Mouse (Mus musculus) adrenal gland, postnatal 10 days (tissue): ENCODE data around the gene Cks2. TPM values are rescaled to one million over a fixed set of nuclear protein-coding genes. Genes with fewer than 3 reads are reported as not detected.
"Not testable (repeated sequence)": the region's sequence is repeated elsewhere in the genome, so short reads cannot be mapped to it uniquely, and the experiment has no call there.

Source experiments
- DNase-seq: peaks from one replicate; pipeline ENCODE4 v3.0.0; 2021; ENCODE audit warnings: mixed read lengths
- total RNA-seq, 2 experiments: library from RNA; stranded (reverse); gene quantifications; 2 replicates each; pipeline ENCODE4 v1.2.3; 2021

Cks2 gene
- total RNA-seq, 2 experiments from 2014 or later, result 35.6 to 40.6 TPM

DNA sequence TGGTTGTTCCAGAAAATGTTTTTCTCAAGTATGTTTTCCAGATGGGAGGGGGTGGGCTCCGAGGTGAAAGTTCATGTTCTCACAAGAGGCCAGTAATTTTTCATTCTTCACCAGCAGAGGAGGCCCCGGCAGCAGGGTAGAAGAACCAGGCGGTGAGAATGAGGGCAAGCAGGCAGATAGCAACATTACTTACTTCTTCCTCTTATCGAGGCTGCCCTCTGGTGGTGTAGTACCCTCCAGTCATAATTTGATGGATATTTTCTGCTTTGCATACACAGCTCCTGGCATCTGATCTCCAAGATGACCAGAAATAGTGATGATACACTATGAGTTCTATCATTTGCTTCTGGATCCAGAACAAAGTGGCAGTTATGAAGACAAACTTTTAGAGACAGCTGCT is 6.1 kb upstream of the Cks2 start:
- no peak for DNase-seq

DNA sequence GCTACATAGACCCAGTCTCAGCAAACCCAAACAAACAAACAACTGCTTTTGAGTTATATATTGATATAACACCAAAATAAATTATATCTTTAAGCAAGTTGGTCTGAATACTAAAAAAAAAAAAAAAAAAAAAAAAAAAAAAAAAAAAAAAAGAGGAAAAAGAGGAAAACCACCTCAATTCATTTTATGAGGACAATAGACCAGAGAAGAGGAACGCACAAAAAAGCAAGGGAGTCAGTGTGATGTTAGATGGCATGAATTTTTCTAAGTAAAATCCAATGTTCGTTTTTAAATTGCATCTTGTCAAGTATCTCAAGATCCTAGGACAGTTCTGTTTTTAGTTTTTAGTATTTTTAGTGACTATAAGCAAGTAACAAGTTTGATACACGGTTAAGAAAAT is 3.6 kb upstream of the Cks2 start:
- DNase-seq, result no peak

DNA sequence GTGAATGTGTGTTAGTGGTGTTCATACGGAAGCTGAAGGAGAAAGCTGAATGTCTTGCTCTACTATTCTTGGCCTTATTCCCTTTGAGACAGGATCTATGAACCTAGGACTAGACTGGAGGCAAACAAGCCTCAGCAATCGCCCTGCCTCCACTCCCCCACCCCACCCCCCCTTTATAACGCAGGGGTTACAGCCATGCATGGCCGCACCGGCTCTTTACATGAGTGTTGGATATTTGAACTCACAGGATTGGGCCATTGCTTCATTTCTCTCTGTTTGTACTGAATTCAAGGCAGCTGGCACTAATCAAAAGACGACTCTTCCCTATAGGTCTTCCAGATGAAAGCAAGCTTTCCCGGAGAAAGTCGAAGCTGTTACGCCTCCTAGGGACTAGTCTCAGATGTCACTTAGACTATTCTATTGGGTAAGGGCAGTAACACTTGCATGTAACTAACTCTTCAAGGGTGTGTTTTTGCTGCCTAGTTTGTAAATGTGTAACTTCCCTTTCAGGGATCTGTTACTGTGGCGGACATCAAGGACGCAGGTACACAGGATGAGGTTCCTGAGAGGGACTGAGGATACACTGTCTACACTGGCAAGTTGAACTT is 2.8 kb upstream of the Cks2 start:
- DNase-seq, result no peak

DNA sequence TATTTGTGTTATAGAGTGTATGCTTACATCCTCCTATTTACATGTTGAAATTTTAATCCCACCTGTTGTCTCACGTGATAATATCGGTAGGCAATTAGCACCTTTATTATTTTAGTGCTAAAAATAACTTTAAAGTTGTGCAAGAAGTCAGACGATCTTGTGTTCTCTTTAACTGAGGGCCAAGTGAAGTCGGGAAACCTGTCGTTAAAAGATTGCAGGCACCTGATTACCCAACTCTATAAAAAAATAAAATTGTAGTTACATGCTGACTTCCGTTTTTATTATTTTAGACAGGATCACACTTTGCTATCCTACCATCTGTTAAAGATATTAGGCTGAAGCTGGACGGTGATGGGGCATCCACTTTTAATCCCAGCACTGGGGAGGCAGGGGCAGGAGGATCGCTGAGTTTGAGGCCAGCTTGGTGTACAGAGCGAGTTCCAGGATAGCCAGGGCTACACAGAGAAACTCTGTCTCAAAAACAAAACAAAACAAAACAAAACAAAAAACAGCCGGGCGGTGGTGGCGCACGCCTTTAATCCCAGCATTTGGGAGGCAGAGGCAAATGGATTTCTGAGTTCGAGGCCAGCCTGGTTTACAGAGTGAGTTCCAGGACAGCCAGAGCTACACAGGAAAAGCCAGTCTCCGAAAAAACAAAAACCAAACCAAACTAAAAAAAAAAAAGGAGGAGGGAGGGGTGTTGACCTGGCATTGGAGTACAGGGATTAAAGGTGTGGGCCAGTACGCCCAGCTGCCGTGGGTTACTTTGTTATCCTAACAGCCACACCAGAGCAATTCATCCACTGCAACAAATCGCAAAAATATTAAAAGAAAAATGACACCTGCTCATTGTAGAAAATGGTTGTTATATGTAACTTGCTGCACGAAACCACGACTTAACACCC is 856 bp upstream of the Cks2 start:
- no peak for DNase-seq

DNA sequence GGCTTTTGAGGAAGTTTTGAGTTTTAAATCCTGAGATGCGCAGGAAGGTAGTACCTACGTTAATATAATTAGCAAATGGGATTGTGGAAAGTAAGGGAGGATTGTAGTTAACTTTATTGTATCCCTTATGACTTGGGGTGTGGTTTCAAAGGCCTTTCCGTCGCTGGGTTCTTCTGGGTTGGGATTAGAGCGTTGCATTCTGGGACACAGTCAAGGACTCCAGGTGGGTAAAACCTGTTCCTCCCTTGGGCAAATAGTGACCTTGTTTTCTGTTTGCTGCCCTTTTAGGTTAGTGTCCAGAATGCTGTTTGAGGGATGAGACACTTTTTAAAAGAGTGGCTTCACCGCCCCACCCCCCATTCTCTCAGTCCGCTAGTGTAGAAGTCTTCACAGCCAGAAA is 840 bp downstream of the Cks2 start:
- DNase-seq, result peak; percentile 32

DNA sequence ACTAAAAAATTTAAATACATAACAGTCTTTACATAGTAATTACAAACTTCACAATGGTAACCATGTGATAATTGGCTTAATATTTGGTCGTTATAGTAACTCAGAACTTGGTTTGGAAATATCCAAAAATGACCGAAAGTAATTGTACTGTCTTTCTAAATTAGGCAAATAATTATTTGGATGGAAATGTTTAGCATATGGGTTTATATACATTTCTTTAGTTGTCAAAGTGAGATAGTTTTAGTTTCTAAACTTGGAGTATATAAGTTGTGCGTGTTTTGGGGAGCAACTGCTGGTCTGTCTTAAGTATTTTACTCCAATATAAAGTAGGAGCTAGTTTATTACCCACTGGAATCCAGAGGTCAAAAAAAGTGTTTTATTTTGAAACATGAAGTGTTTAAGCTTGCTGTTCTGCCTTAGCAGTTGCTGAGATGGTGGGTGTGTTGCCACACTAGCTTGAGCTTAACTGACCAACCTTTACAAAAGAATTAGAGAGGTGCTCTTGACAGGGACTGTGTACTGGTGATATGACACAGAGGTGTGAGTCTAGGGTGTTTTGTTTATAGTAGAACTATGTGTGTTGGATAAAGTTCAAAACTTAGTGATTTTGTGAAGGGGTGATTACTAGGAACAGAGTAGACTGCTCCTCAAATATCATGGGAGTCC is 1.5 kb downstream of the Cks2 start:
- no peak for DNase-seq

DNA sequence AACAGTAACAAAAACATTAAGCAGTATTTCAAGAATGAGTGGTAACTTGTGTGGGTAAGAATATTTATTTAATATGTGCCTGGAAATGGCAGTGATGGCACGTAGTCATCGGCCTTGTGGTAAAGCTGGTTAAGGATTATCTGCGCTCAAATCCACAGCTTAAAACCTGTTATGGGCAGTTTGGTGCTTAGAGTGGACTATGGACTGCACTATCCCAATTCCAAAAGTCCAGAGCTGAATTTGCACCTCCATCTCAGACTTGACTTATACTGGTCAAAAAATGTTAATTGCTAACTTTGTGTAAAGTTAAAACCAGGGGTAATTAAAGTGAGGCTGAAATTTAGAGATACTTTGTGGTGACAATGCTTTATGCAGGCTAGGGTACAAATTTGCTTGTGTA is 2.7 kb downstream of the Cks2 start:
- no peak for DNase-seq

DNA sequence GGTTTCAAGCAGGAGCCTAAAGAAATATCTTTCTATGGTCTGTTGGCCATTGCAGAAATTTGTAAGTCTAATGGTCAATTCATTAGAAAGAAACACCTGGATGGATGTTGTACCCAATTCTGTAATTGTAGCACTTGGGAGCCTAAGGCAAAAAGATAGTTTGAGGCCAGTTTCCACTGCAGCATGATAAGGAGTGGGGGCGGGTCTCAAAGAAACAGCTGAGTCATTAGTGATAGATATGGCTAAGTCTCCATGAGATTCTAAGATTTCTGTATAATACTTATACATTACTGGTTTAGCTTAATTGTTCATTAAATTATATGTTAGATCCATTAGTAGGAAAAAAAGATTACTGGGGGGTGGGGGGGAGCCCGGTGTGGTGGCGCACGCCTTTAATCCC is 3.2 kb downstream of the Cks2 start:
- DNase-seq, result no peak

DNA sequence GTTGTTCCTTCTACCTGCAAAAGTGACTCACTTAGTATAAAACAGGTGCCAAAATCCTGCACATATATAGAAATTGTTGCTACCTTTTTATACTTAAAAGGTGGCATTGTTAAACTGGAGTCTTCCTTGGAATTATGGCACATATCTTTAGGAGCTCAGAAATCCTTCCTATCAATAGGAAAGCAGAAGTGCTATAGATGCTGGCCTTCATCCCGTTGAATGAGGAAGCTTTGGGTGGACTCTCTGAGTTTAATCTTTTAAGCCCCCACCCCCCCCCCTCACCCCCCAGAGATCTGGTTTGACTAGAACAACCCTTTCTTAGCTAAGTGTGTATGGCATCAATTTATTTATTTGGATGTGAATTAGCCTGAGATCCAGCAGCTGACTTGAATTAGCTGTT is 4.7 kb downstream of the Cks2 start:
- no peak for DNase-seq

DNA sequence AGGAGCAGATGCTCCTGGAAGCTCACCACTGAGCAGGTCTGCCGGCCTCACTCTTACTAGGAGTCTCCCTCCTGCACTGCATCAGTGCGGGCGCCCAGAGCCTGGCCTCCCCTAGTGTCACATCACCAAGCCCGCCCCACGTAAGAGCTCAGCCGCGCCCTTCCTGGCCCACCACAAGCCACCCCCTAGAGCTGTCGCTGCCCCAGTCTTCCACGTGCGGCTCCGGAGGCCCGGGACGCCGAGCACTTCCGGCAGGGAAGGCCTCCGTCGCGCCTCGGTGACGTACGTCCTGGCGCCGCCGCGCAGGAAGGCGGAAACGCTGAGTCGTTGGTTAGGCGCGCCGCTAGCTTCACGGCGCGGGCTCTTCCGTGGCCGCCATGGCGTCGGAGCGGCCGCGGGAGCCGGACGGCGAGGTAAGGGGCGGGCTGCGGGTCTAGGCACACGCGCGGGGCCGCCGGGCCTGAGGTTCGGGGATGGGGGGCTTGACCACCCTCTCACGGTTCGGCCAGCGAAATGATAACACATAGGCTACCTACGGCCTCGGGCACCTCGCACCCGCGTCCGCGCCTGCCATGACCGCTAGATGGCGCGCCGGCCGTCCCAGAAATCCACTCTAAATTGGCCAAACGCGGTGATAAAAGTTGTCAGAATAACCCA is 6.5 kb downstream of the Cks2 start, which contains the start of gene Secisbp2:
Gene Secisbp2 (plus strand): TSS at position 290 of the 657 bp plus-strand sequence.
- DNase-seq, result peak; percentile 97

DNA sequence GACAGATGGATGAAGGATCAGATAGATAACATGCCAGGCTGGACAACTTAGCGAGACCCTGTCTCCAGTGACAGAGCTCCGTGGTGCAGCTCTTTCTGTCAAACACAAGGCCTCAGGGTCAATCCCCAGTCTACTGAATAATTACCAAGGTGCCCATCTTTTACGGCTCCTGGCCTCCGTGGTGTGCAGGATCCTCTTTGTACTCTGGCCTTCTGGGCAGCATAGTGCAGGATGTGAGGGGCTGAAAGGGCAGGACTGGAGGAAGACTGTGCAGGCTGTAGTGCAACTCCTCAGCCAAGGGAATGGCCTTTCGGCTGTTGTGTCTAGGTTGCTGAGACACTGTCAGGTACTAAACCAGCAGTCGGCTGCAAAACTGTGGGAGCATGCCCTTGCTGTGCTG is 8.1 kb downstream of the Cks2 start:
- no peak for DNase-seq

DNA sequence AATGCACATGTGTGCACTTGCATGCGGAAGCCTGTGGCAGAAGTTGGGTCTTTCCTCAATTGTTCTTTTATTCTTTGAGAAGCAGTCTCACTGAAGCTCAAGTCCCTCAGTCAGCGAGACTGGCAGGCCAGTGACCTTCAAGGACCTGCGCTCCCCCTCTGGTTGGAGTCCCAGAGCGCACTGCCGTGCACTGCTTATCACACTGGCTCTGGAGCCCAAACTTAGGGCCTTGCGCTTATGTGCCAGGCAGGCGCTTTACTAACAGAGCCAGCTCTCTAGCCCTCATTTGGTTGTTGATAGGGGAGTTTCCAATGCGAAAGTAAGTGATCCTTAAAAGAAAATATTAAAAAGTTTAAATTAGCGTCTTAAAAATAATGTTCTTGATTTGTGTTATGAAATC is 8.9 kb downstream of the Cks2 start:
- no peak for DNase-seq

DNA sequence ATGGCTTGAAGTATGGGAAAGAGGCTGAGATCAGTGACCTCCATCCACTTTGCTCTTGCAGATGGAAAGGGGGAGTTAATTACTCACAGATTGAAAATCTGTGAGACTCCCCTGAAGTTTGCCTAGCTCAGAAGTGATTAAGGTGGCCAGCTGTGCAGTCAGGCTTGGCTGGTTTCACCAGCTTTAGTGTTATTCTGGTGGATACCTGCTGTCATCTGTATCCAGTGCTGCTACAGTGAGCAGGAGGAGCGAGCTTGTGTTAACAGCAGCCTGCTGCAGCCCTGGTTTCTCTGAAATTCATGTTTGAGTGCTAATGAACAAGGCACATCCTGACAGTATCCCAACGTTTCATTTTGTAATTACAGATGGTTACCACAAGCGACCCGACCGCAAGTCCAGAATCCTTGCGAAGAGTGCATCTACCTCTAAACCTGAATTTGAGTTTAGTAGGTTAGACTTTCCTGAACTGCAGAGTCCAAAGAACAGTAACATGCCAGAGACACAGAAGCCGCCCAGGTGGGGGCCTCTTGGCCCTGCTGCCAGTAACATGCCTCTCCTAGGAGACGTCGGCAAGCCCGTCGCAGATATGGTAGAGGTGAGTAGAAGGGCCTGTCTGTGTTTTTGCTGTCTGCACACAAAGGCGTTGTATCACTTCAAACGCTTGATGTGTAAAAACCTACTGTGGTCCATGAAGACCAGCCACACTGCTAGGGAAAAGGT is 11.6 kb downstream of the Cks2 start:
- DNase-seq, result no peak

DNA sequence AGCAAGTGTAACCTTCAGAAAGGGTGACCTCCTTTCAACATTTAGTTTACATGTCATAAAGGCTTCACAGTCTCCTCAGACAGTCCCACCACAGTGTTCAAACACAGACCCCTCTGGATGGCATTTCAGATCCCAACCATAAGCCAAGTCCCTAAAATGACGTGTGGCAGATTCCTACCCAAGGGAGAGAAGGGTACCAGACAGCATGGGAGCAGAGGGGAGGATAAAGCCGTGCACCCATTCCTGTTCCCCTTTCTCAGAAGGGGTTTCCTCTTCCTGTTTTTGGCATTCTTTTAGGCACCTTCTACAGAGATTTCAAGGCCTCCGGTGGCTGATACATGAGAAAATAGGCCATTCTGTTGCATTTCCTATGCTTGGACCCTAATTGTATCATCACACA is 13.1 kb downstream of the Cks2 start:
- no peak for DNase-seq

DNA sequence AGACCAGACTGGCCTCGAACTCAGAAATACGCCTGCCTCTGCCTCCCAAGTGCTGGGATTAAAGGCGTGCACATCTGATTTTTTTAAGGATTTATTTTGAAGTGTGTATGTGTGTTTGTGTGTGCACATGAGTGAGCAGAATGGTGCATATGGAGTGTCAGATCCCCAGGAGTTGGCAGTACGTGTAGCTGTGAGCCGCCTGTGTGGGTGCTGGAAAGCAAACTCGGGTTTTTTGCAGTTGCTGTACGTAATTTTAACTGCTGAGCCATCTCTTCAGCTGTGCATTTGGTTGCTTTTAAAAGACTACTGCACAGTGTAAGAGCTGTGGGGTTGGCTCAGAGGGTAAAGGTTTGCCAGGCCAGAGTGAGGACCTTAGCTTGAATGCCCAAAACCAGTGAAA is 14.5 kb downstream of the Cks2 start:
- no peak for DNase-seq

DNA sequence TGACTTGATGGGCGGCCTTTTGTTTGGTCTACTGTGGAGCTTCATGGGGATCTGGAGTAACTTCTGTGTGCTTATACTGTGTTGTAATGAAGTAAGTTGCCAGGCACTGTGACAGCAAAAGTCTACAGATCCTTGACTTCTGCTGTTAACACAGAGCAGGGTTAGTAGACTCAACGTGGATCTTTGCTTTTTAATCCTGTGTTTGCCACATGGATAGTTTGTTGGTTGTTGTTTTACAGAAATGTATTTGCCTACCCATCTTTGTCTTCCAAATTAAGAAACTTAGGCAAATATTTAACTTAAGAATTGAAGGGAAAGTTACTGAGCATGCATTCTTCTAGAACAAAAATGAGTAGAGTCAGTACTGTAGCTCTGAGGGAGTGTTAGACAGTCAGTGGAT is 18.5 kb downstream of the Cks2 start:
- DNase-seq, result no peak

DNA sequence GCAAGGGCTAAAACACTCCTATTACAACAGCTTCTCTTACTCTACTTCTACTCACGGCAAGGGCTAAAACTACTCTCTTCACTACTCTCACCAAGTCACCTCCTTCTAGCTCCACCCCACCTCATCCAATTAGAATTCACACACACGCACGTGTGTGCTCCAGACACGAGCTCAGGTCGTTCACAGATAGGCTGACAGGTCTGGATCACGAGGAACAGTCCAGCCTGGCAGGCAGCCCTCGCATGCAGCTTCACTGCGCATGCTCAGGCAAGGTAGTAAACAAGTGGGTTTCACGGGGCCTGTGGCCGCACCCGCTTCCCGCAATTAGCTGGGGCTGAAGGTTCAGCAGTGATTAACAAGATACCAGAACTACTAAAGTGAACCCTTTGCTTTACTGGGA is 23.2 kb downstream of the Cks2 start:
- DNase-seq, result not testable (repeated sequence)

DNA sequence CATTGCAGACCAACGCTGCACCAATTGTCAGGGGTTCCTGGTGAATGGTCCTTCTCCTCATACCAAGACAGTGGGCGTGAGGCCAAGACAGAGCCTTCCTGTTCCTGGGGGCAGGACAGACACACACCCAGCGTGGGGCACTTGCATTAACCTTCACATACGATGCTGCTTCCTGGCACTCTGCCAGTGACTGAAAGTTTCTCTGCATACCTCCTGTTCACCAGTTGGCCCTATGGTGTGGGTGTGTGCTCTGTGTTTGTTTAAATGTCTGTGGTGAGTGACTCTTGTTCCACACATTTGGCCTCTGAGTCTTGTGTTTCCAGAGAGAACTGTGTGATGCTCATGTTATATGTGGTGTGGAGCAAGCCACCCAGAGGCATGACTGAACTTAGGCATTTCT is 31.6 kb downstream of the Cks2 start:
- DNase-seq, result no peak

DNA sequence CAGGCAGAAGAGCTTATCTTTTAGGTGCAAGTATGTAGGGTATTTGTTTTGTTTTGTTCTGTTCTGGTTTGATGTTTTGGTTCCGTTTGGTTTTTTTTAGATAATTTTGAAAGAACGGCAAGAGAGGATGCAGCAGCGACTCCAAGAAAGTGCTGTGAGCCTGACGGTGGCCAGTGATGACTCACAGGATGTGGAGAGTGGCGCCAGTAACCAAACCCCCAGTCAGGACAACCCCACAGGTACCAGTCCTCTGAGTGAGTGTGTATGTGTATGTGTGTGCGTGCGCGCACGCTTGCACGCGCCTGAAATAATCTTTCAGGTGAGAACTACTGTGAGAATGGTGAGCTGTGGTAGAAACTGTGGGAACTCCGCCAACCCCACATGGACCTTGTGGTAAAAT is 32.0 kb downstream of the Cks2 start:
- DNase-seq, result no peak

DNA sequence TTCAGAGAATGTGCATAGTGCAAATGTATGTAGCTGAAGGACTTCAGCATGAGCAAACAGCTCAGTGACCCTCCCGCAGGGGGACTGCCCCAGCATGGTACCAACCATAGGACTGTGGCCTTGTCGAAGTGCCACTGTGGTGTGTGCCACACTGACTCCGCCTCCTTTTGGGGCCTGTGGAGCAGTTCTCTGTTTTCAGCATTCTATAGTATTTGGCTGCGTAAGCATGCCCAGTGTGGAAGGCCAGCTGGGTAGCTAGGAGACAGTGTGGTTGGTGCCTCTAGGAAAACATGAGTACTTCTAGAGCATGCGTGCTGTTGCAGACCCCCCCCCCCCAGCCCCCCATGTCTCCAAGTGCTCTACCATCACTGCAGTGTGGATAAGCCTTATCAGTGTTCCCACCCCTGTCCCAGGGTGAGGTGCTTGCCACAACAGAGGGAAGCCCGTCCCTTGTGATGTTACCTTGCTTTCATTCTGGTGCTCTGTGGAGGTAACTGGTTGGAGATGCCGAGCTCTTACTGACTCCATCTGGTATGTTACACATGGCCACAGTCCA is 32.7 kb downstream of the Cks2 start:
- no peak for DNase-seq

DNA sequence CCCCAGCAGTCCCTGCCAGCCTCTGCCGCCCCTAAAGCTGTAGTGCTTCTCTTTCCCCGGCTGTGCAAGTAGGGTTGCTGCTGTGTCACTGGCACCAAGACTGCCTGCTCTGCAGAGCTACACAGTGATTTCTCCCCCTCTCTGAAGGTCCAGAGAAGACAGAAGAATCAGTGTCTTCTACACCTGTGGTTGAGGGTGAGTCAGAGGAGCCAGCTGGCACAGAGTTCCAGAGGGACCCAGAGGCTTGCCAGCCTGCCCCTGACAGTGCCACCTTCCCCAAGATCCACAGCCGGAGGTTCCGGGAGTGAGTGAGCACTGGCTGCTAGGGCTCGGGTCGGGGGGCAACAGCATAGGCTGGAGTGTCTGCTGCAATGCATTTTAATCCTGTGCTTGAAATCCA is 33.7 kb downstream of the Cks2 start:
- no peak for DNase-seq

DNA sequence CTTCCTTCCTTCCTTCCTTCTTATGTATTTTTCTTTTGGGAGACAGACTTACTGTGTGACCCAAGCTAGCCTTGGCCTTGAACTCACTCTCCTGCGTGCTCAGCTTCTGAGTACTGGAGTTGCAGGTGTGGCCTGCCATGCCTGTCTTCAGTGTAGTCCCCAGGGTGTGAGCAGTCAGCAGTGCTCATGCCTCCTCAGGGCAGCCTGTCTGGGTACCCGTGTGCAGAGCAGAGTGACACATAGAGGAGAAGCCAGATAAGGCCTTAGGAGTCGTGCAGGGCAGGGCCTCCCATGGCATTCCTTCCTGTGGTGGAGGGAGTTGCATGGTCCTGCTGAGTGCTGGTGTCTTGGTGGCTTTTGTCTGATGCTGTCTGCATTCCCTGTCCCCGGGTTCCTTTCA is 34.3 kb downstream of the Cks2 start:
- DNase-seq, result no peak
